8 mouse cellular contexts compared by ENCODE assay signal in genomic region chr10:118804574-118804973, GRCm38 (mm10).
DNase-seq lines count a peak whose midpoint lies in the region; ATAC-seq and TF ChIP-seq lines count a peak whose summit lies in the region.

No protein-coding gene starts in this region.

- peak; percentile 17 for DNase-seq in ES-CJ7 (ENCODE audit: low read depth, low spot score)
- peak; percentile 66 for DNase-seq in lung, postnatal 36 days
- no peak for DNase-seq in cerebellum, adult 2 months
- DNase-seq in embryo, embryonic 10 days (ENCODE audit: low spot score): no peak
- no peak for DNase-seq in layer of hippocampus, adult 8-10 months (ENCODE audit: low spot score in 2 of 2)

- no peak overlapping the region for H3K4me2 ChIP-seq in kidney, embryonic 15.5 days
- no peak overlapping the region for H3K4me2 ChIP-seq in forebrain, embryonic 12.5 days

- no peak for TF ChIP-seq POLR2A in cerebellum, adult 2 months (IDR thresholded peaks at IDR 0.05; ENCODE audit: borderline replicate concordance, insufficient read depth, low read length)

- TF ChIP-seq CTCF in cerebellum, adult 2 months (IDR thresholded peaks at IDR 0.05; ENCODE audit: borderline replicate concordance, insufficient read depth, low read depth, low read length): no peak

- H3K4me1 ChIP-seq in kidney, embryonic 15.5 days: peaks cover 8% of the 10 kb centered on the region; the same call in 1 of the 2 replicates
- H3K4me1 ChIP-seq in forebrain, embryonic 12.5 days: no peaks in the 10 kb centered on the region
- no peaks in the 10 kb centered on the region for H3K4me1 ChIP-seq in cerebellum, adult 2 months (ENCODE audit: control insufficient read depth, insufficient read depth, low read length)

- 48% methylated on average over 5 of the region's 5 CpGs for WGBS in kidney, embryonic 15.5 days
- 67% methylated on average over 5 of the region's 5 CpGs for WGBS in forebrain, embryonic 12.5 days
- 60% methylated on average over 5 of the region's 5 CpGs for WGBS in cerebellum, adult 2 months

- no peaks in the 10 kb centered on the region for H3K9me3 ChIP-seq in kidney, embryonic 15.5 days (replicated peaks)
- no peaks in the 10 kb centered on the region for H3K9me3 ChIP-seq in forebrain, embryonic 12.5 days

- no peak overlapping the region for H3K27ac ChIP-seq in kidney, embryonic 15.5 days
- no peak overlapping the region for H3K27ac ChIP-seq in forebrain, embryonic 12.5 days
- no peak overlapping the region for H3K27ac ChIP-seq in cerebellum, adult 2 months (ENCODE audit: insufficient read depth, low read length)

- H3K27me3 ChIP-seq in kidney, embryonic 15.5 days: no peaks in the 10 kb centered on the region
- H3K27me3 ChIP-seq in forebrain, embryonic 12.5 days: no peaks in the 10 kb centered on the region
- no peaks in the 10 kb centered on the region for H3K27me3 ChIP-seq in cerebellum, adult 2 months (ENCODE audit: control insufficient read depth, insufficient read depth, low read length)

- no peak overlapping the region for H3K4me3 ChIP-seq in kidney, embryonic 15.5 days (replicated peaks)
- H3K4me3 ChIP-seq in forebrain, embryonic 12.5 days (replicated peaks): no peak overlapping the region
- H3K4me3 ChIP-seq in cerebellum, adult 2 months (replicated peaks; ENCODE audit: insufficient read depth, low read depth, low read length): no peak overlapping the region

- no peaks in the 10 kb centered on the region for H3K36me3 ChIP-seq in kidney, embryonic 15.5 days
- no peaks in the 10 kb centered on the region for H3K36me3 ChIP-seq in forebrain, embryonic 12.5 days (replicated peaks)

- H3K9ac ChIP-seq in kidney, embryonic 15.5 days: no peak overlapping the region
- H3K9ac ChIP-seq in forebrain, embryonic 12.5 days: no peak overlapping the region

- peak; percentile 99 for ATAC-seq in granulocyte monocyte progenitor cell, adult 5-6 weeks (replicated peaks; ENCODE audit: poor library complexity, severe bottlenecking)
- ATAC-seq in kidney, embryonic 15.5 days (replicated peaks; ENCODE audit: low FRiP score): peak; percentile 52; the same call in 1 of the 2 replicates
- no peak for ATAC-seq in forebrain, embryonic 12.5 days (ENCODE audit: low FRiP score)

Comparison
In these comparisons a context has a peak if more than half of its experiments do, and no peak if none do; other contexts are left out.
1. DNase-seq: peak in ES-CJ7 (single experiment) and lung, postnatal 36 days (single experiment); none in cerebellum, adult 2 months (0 of 2), embryo, embryonic 10 days (single experiment) and layer of hippocampus, adult 8-10 months (0 of 2).